Mouse (Mus musculus): ENCODE measurements around the gene Slc9c1. TPM values are rescaled to one million over a fixed set of nuclear protein-coding genes. Genes with fewer than 3 reads are reported as not detected.

Gene Slc9c1
- polyA plus RNA-seq, 1 experiment: not detected

DNA sequence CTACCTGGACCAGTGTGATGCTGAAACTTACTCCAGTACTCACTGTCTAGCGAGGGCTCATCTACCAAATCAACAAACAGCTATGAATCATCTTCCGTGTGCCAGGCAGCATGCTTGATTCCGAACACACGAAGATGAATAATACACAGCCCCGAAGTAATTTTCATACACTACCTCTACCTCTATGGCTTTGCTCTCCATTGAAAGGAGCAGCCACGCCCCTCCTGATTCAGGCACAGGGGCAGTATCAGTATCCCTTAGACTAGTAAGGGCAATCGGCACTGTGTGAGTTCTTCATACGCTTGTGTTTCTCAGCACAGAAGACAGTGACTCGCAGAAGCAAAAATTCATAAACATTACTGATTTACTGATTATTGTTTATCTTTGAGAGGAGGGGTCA lies 119.4 kb downstream of the Slc9c1 start:
- H3K36me3 ChIP-seq (ENCODE audit: control insufficient read depth, insufficient read depth, low read length, poor library complexity, severe bottlenecking): no peaks in the 10 kb centered on the region
- H3K27ac ChIP-seq (ENCODE audit: insufficient read depth, low read length): no peak overlapping the region
- no peak overlapping the region for H3K9ac ChIP-seq (ENCODE audit: low read depth, poor library complexity, severe bottlenecking)
- no peak for TF ChIP-seq POLR2A (IDR thresholded peaks at IDR 0.05; ENCODE audit: insufficient read depth, low read length)
- no peak for TF ChIP-seq CTCF (IDR thresholded peaks at IDR 0.05; ENCODE audit: low read depth, low read length)
- TF ChIP-seq EP300 (IDR thresholded peaks at IDR 0.05; ENCODE audit: insufficient read depth, low read depth, low read length): no peak
- H3K9me3 ChIP-seq (replicated peaks; ENCODE audit: control insufficient read depth, insufficient read depth, low read length, poor library complexity, severe bottlenecking): no peaks in the 10 kb centered on the region
- no peaks in the 10 kb centered on the region; the same call in 1 of the 2 replicates for H3K27me3 ChIP-seq (ENCODE audit: control insufficient read depth, insufficient read depth, low read length, poor library complexity, severe bottlenecking)
- no peak overlapping the region for H3K4me3 ChIP-seq (ENCODE audit: low read depth, low read length)
- no peaks in the 10 kb centered on the region for H3K4me1 ChIP-seq (ENCODE audit: control insufficient read depth, insufficient read depth, low read length)

Other genes starting within 250 kb of the Slc9c1 start
- not detected in 2 replicates for gene Cd200, start 126.3 kb upstream of the Slc9c1 start, polyA plus RNA-seq (2011; ENCODE audit: insufficient read depth, insufficient read length, low read depth, missing spikeins)
- gene Gm609, start 42.3 kb upstream of the Slc9c1 start, polyA plus RNA-seq (2011; ENCODE audit: insufficient read depth, insufficient read length, low read depth, missing spikeins): 0.31 TPM in 1 of 2 replicates, not detected in the other
- gene Gm17783, start 3.3 kb upstream of the Slc9c1 start, polyA plus RNA-seq (2011; ENCODE audit: insufficient read depth, insufficient read length, low read depth, missing spikeins): not detected in 2 replicates
- not detected in 2 replicates for gene Gcsam, start 75.1 kb downstream of the Slc9c1 start, polyA plus RNA-seq (2011; ENCODE audit: insufficient read depth, insufficient read length, low read depth, missing spikeins)
- not detected in 2 replicates for gene BC016579, start 118.8 kb downstream of the Slc9c1 start, polyA plus RNA-seq (2011; ENCODE audit: insufficient read depth, insufficient read length, low read depth, missing spikeins)
- gene Tmprss7, start 158.3 kb downstream of the Slc9c1 start, polyA plus RNA-seq (2011; ENCODE audit: insufficient read depth, insufficient read length, low read depth, missing spikeins): not detected in 2 replicates
- 3.7 and 4.9 TPM in 2 replicates for gene Tagln3, start 189.3 kb downstream of the Slc9c1 start, polyA plus RNA-seq (2011; ENCODE audit: insufficient read depth, insufficient read length, low read depth, missing spikeins)
- 24.1 and 25.9 TPM in 2 replicates for gene Abhd10, start 207.6 kb downstream of the Slc9c1 start, polyA plus RNA-seq (2011; ENCODE audit: insufficient read depth, insufficient read length, low read depth, missing spikeins)

Measured in ES-Bruce4 (cell line).